Mouse (Mus musculus) stomach, embryonic 16.5 days (tissue): ENCODE data around the gene Ttc9b. TPM values are rescaled to one million over a fixed set of nuclear protein-coding genes. Genes with fewer than 3 reads are reported as not detected.

ENCODE experiments used
- ATAC-seq: fragments of 200-750 bp; cut with Nextera tagmentation; 2 replicates; pipeline ENCODE4 v1.8.0; 2017; ENCODE audit warnings: moderate number of reproducible peaks, moderate TSS enrichment; ENCODE audit not compliant: insufficient read depth, low FRiP score
- H3K27ac ChIP-seq: fragments of 300-500 bp; sonication (generic); 2 replicates; pipeline ENCODE4 v1.5.1; 2014; ENCODE audit warnings: low read length
- H3K27me3 ChIP-seq: fragments of 300-500 bp; sonication (generic); 2 replicates; pipeline ENCODE4 v1.6.1; 2014; ENCODE audit warnings: low read length, control low read depth, mixed read lengths; ENCODE audit not compliant: control insufficient read depth, insufficient read depth
- H3K36me3 ChIP-seq: fragments of 300-500 bp; sonication (generic); 2 replicates; pipeline ENCODE4 v1.6.1; 2014; ENCODE audit warnings: low read length; ENCODE audit not compliant: control insufficient read depth, insufficient read depth
- H3K4me1 ChIP-seq: fragments of 300-500 bp; sonication (generic); 2 replicates; pipeline ENCODE4 v1.6.1; 2014; ENCODE audit warnings: low read length, control low read depth, mixed read lengths; ENCODE audit not compliant: control insufficient read depth, insufficient read depth
- H3K4me2 ChIP-seq: fragments of 300-500 bp; sonication (generic); 2 replicates; pipeline ENCODE4 v1.6.1; 2014; ENCODE audit warnings: low read depth, low read length, mixed read lengths
- H3K4me3 ChIP-seq: fragments of 300-500 bp; sonication (generic); replicated peaks from 2 replicates; pipeline ENCODE4 v1.5.1; 2014; ENCODE audit warnings: mild to moderate bottlenecking, low read length
- H3K9ac ChIP-seq: fragments of 300-500 bp; sonication (generic); 2 replicates; pipeline ENCODE4 v1.6.1; 2014; ENCODE audit warnings: low read length
- H3K9me3 ChIP-seq: fragments of 300-500 bp; sonication (generic); replicated peaks from 2 replicates; pipeline ENCODE4 v1.6.1; 2016; ENCODE audit warnings: low read length, control low read depth; ENCODE audit not compliant: control insufficient read depth
- WGBS: fragments of 180-500 bp; shearing (Covaris S2); extraction: QIAGEN DNeasy Blood & Tissue Kit; methylation state at CpG from one replicate; pipeline ENCODE4 v1.1.7; 2014; 5-methylcytosine and 5-hydroxymethylcytosine counted together
- polyA plus RNA-seq: library from polyadenylated mRNA; unstranded; fragments of >200 nt; fragmentation: Nextera tagmentation; extraction: Ambion mirVana; gene quantifications from 2 replicates; pipeline ENCODE4 v1.2.1, GENCODE M21; 2015

Ttc9b gene
- 0.94 and 1.3 TPM in 2 replicates for polyA plus RNA-seq

GRCm38 (mm10) chr7:27653681-27654437, at the start of gene Ttc9b:
Gene Ttc9b, plus strand, starts transcription at chr7:27653915.
- Histone ChIP-seq H3K9ac (no peak within 1 kb of the TSS), H3K4me2 (peak within 1 kb of the TSS; percentile 42), H3K4me3 (peak within 1 kb of the TSS; percentile 32), H3K27me3 (peaks cover 51% of the 10 kb centered on the region), H3K27ac (no peak within 1 kb of the TSS), H3K9me3 (no peaks in the 10 kb centered on the region), H3K4me1 (peaks cover 4% of the 10 kb centered on the region; the same call in 1 of the 2 replicates), H3K36me3 (no peaks in the 10 kb centered on the region)
- ATAC-seq: peak; percentile 43
- 5% methylated on average over 58 of the region's 62 CpGs for whole genome bisulfite sequencing

GRCm38 (mm10) chr7:27604661-27605348, 48.9 kb upstream of the Ttc9b start:
- Histone ChIP-seq H3K9me3 (no peaks in the 10 kb centered on the region), H3K4me2 (no peak overlapping the region), H3K36me3 (no peaks in the 10 kb centered on the region), H3K4me3 (no peak overlapping the region), H3K4me1 (peaks cover 41% of the 10 kb centered on the region), H3K27me3 (no peaks in the 10 kb centered on the region), H3K9ac (no peak overlapping the region), H3K27ac (peak overlapping the region; percentile 13; the same call in 1 of the 2 replicates)
- ATAC-seq: no peak
- 42% methylated on average over 5 of the region's 5 CpGs for WGBS

GRCm38 (mm10) chr7:27605499-27606285, 48.0 kb upstream of the Ttc9b start:
- 63% methylated on average over 9 of the region's 9 CpGs for WGBS
- H3K4me3 ChIP-seq: no peak overlapping the region
- no peak overlapping the region for H3K4me2 ChIP-seq
- no peak overlapping the region; the same call in 1 of the 2 replicates for H3K9ac ChIP-seq
- H3K27ac ChIP-seq: 0 out of 2 replicates have a peak overlapping the region, but pooled peaks have one; percentile 12
- ATAC-seq: no peak
- H3K4me1 ChIP-seq: peaks cover 41% of the 10 kb centered on the region
- H3K36me3 ChIP-seq: no peaks in the 10 kb centered on the region
- H3K27me3 ChIP-seq: no peaks in the 10 kb centered on the region
- no peaks in the 10 kb centered on the region for H3K9me3 ChIP-seq

GRCm38 (mm10) chr7:27606481-27607254, 47.0 kb upstream of the Ttc9b start:
- H3K4me2 ChIP-seq: no peak overlapping the region
- 0 out of 2 replicates have a peak, but pooled peaks have one; percentile 11 for ATAC-seq
- no peaks in the 10 kb centered on the region for H3K9me3 ChIP-seq
- WGBS: 47% methylated on average over 10 of the region's 10 CpGs
- H3K4me3 ChIP-seq: no peak overlapping the region
- no peak overlapping the region for H3K27ac ChIP-seq
- no peaks in the 10 kb centered on the region for H3K27me3 ChIP-seq
- peaks cover 33% of the 10 kb centered on the region for H3K4me1 ChIP-seq
- H3K36me3 ChIP-seq: no peaks in the 10 kb centered on the region
- 0 out of 2 replicates have a peak overlapping the region, but pooled peaks have one; percentile 10 for H3K9ac ChIP-seq

- Histone ChIP-seq H3K27ac (no peak overlapping the region), H3K36me3 (no peaks in the 10 kb centered on the region), H3K27me3 (no peaks in the 10 kb centered on the region), H3K9me3 (no peaks in the 10 kb centered on the region), H3K4me1 (peaks cover 32% of the 10 kb centered on the region), H3K9ac (peak overlapping the region; percentile 33; the same call in 1 of the 2 replicates), H3K4me2 (no peak overlapping the region), H3K4me3 (no peak overlapping the region)
- WGBS: 49% methylated on average over 5 of the region's 5 CpGs
- ATAC-seq: peak; percentile 39; the same call in 1 of the 2 replicates
Observed at GRCm38 (mm10) chr7:27607580-27607979, 46.1 kb upstream of the Ttc9b start.

- Histone ChIP-seq H3K36me3 (no peaks in the 10 kb centered on the region), H3K9ac (no peak overlapping the region; the same call in 1 of the 2 replicates), H3K27ac (no peak overlapping the region), H3K4me2 (no peak overlapping the region), H3K4me1 (peaks cover 32% of the 10 kb centered on the region), H3K27me3 (no peaks in the 10 kb centered on the region), H3K4me3 (no peak overlapping the region), H3K9me3 (no peaks in the 10 kb centered on the region)
- 83% methylated on average over 3 of the region's 3 CpGs for WGBS
- no peak for ATAC-seq
Observed at GRCm38 (mm10) chr7:27608130-27608529, 45.6 kb upstream of the Ttc9b start.

GRCm38 (mm10) chr7:27609285-27609684, 44.4 kb upstream of the Ttc9b start:
- no peak overlapping the region for H3K27ac ChIP-seq
- peaks cover 32% of the 10 kb centered on the region for H3K4me1 ChIP-seq
- no peaks in the 10 kb centered on the region for H3K36me3 ChIP-seq
- WGBS: 92% methylated on average over 4 of the region's 4 CpGs
- ATAC-seq: no peak
- no peaks in the 10 kb centered on the region for H3K9me3 ChIP-seq
- no peak overlapping the region for H3K4me2 ChIP-seq
- no peaks in the 10 kb centered on the region for H3K27me3 ChIP-seq
- no peak overlapping the region for H3K4me3 ChIP-seq
- H3K9ac ChIP-seq: no peak overlapping the region

- peaks cover 29% of the 10 kb centered on the region for H3K4me1 ChIP-seq
- no peak overlapping the region for H3K27ac ChIP-seq
- H3K9ac ChIP-seq: no peak overlapping the region
- no peaks in the 10 kb centered on the region for H3K36me3 ChIP-seq
- no peaks in the 10 kb centered on the region for H3K9me3 ChIP-seq
- no peaks in the 10 kb centered on the region for H3K27me3 ChIP-seq
- H3K4me3 ChIP-seq: no peak overlapping the region
- WGBS: 87% methylated on average over 2 of the region's 2 CpGs
- H3K4me2 ChIP-seq: no peak overlapping the region
- no peak for ATAC-seq
Observed at GRCm38 (mm10) chr7:27609688-27610087, 44.0 kb upstream of the Ttc9b start.
